Mouse (Mus musculus) liver, embryonic 12.5 days (tissue): Measurements from ENCODE around the gene Aco2. TPM values are rescaled to one million over a fixed set of nuclear protein-coding genes. Genes with fewer than 3 reads are reported as not detected.

Source experiments
- ATAC-seq: fragments of 200-750 bp; cut with Nextera tagmentation; 2 replicates; pipeline ENCODE4 v1.8.0; 2017; ENCODE audit warnings: moderate number of reproducible peaks, mild to moderate bottlenecking, moderate library complexity
- H3K27ac ChIP-seq: fragments of 300-500 bp; sonication (generic); 2 replicates; pipeline ENCODE4 v1.5.1; 2016; ENCODE audit warnings: mild to moderate bottlenecking
- H3K27me3 ChIP-seq: fragments of 300-500 bp; sonication (generic); replicated peaks from 2 replicates; pipeline ENCODE4 v1.6.1; 2016; ENCODE audit warnings: mild to moderate bottlenecking, moderate library complexity
- H3K36me3 ChIP-seq: fragments of 300-500 bp; sonication (generic); 2 replicates; pipeline ENCODE4 v1.6.1; 2016; ENCODE audit warnings: mild to moderate bottlenecking, moderate library complexity
- H3K4me1 ChIP-seq: fragments of 300-500 bp; sonication (generic); 2 replicates; pipeline ENCODE4 v1.6.1; 2016
- H3K4me2 ChIP-seq: fragments of 300-500 bp; sonication (generic); 2 replicates; pipeline ENCODE4 v1.6.1; 2016; ENCODE audit warnings: mild to moderate bottlenecking, moderate library complexity
- H3K4me3 ChIP-seq: fragments of 300-500 bp; sonication (generic); 2 replicates; pipeline ENCODE4 v1.5.1; 2016; ENCODE audit warnings: mild to moderate bottlenecking, moderate library complexity
- H3K9ac ChIP-seq: fragments of 300-500 bp; sonication (generic); 2 replicates; pipeline ENCODE4 v1.6.1; 2016; ENCODE audit warnings: mild to moderate bottlenecking, moderate library complexity
- H3K9me3 ChIP-seq: fragments of 300-500 bp; sonication (generic); replicated peaks from 2 replicates; pipeline ENCODE4 v1.6.1; 2016; ENCODE audit warnings: mild to moderate bottlenecking, moderate library complexity
- WGBS: fragments of 180-500 bp; shearing (Covaris S2); methylation state at CpG from one replicate; pipeline ENCODE4 v1.1.7; 2016; ENCODE audit not compliant: insufficient replicate concordance; 5-methylcytosine and 5-hydroxymethylcytosine counted together
- polyA plus RNA-seq: library from polyadenylated mRNA; unstranded; fragments of >200 nt; fragmentation: Nextera tagmentation; extraction: Ambion mirVana; gene quantifications from 2 replicates; pipeline ENCODE4 v1.2.1, GENCODE M21; 2016

The Aco2 gene
- polyA plus RNA-seq, 1 experiment from 2014 or later = 132 TPM

GRCm38 (mm10) chr15:81835007-81835880, 36.9 kb upstream of the Aco2 start:
- H3K36me3 ChIP-seq = no peaks in the 10 kb centered on the region
- peaks cover 44% of the 10 kb centered on the region for H3K27me3 ChIP-seq
- no peak overlapping the region for H3K4me3 ChIP-seq
- H3K9me3 ChIP-seq = no peaks in the 10 kb centered on the region
- peak overlapping the region; percentile 61; the same call in 1 of the 2 replicates for H3K4me2 ChIP-seq
- no peak overlapping the region for H3K27ac ChIP-seq
- H3K4me1 ChIP-seq = peaks cover 33% of the 10 kb centered on the region
- 60% methylated on average over 10 of the region's 10 CpGs for WGBS
- no peak overlapping the region for H3K9ac ChIP-seq
- no peak for ATAC-seq

GRCm38 (mm10) chr15:81836124-81836821, 35.8 kb upstream of the Aco2 start:
- no peaks in the 10 kb centered on the region for H3K36me3 ChIP-seq
- WGBS = 2% methylated on average over 33 of the region's 33 CpGs
- peak overlapping the region; percentile 61 for H3K4me2 ChIP-seq
- peaks cover 28% of the 10 kb centered on the region for H3K4me1 ChIP-seq
- peak overlapping the region; percentile 33 for H3K4me3 ChIP-seq
- ATAC-seq = peak; percentile 49
- H3K9ac ChIP-seq = peak overlapping the region; percentile 41
- no peaks in the 10 kb centered on the region for H3K9me3 ChIP-seq
- H3K27ac ChIP-seq = no peak overlapping the region
- peaks cover 44% of the 10 kb centered on the region for H3K27me3 ChIP-seq

GRCm38 (mm10) chr15:81836966-81837920, 34.9 kb upstream of the Aco2 start:
- peaks cover 27% of the 10 kb centered on the region for H3K4me1 ChIP-seq
- H3K9me3 ChIP-seq = no peaks in the 10 kb centered on the region
- no peak for ATAC-seq
- 55% methylated on average over 7 of the region's 7 CpGs for whole genome bisulfite sequencing
- H3K4me2 ChIP-seq = peak overlapping the region; percentile 61
- peaks cover 44% of the 10 kb centered on the region for H3K27me3 ChIP-seq
- no peak overlapping the region; the same call in 1 of the 2 replicates for H3K9ac ChIP-seq
- H3K36me3 ChIP-seq = no peaks in the 10 kb centered on the region
- no peak overlapping the region for H3K4me3 ChIP-seq
- no peak overlapping the region for H3K27ac ChIP-seq

- no peaks in the 10 kb centered on the region for H3K36me3 ChIP-seq
- no peak overlapping the region for H3K4me2 ChIP-seq
- peaks cover 40% of the 10 kb centered on the region for H3K27me3 ChIP-seq
- no peak overlapping the region for H3K27ac ChIP-seq
- peaks cover 27% of the 10 kb centered on the region for H3K4me1 ChIP-seq
- H3K9ac ChIP-seq = no peak overlapping the region
- WGBS = 63% methylated on average over 14 of the region's 14 CpGs
- no peak for ATAC-seq
- no peaks in the 10 kb centered on the region for H3K9me3 ChIP-seq
- no peak overlapping the region for H3K4me3 ChIP-seq
Measured at GRCm38 (mm10) chr15:81838554-81839235, 33.4 kb upstream of the Aco2 start.

- H3K9ac ChIP-seq = no peak overlapping the region
- peak; percentile 34; the same call in 1 of the 2 replicates for ATAC-seq
- H3K9me3 ChIP-seq = no peaks in the 10 kb centered on the region
- H3K4me2 ChIP-seq = no peak overlapping the region
- 69% methylated on average over 5 of the region's 5 CpGs for WGBS
- no peak overlapping the region for H3K4me3 ChIP-seq
- no peaks in the 10 kb centered on the region for H3K36me3 ChIP-seq
- no peak overlapping the region for H3K27ac ChIP-seq
- peaks cover 27% of the 10 kb centered on the region for H3K4me1 ChIP-seq
- peaks cover 32% of the 10 kb centered on the region for H3K27me3 ChIP-seq
Measured at GRCm38 (mm10) chr15:81839634-81840033, 32.5 kb upstream of the Aco2 start.

GRCm38 (mm10) chr15:81840306-81840705, 31.8 kb upstream of the Aco2 start:
- Histone ChIP-seq H3K9me3 (no peaks in the 10 kb centered on the region), H3K4me2 (no peak overlapping the region), H3K27ac (no peak overlapping the region), H3K36me3 (no peaks in the 10 kb centered on the region), H3K9ac (no peak overlapping the region), H3K4me3 (no peak overlapping the region), H3K4me1 (peaks cover 28% of the 10 kb centered on the region), H3K27me3 (peaks cover 25% of the 10 kb centered on the region)
- WGBS = 93% methylated on average over 7 of the region's 7 CpGs
- no peak for ATAC-seq

- ATAC-seq = no peak
- no peak overlapping the region for H3K4me3 ChIP-seq
- peaks cover 5% of the 10 kb centered on the region for H3K27me3 ChIP-seq
- H3K9me3 ChIP-seq = no peaks in the 10 kb centered on the region
- H3K9ac ChIP-seq = no peak overlapping the region
- no peak overlapping the region for H3K4me2 ChIP-seq
- H3K36me3 ChIP-seq = peaks cover 10% of the 10 kb centered on the region
- peaks cover 23% of the 10 kb centered on the region for H3K4me1 ChIP-seq
- 73% methylated on average over 7 of the region's 7 CpGs for WGBS
- H3K27ac ChIP-seq = no peak overlapping the region
Measured at GRCm38 (mm10) chr15:81842275-81842674, 29.8 kb upstream of the Aco2 start.

GRCm38 (mm10) chr15:81845033-81845625, 27.0 kb upstream of the Aco2 start:
- no peak overlapping the region for H3K27ac ChIP-seq
- no peak for ATAC-seq
- no peak overlapping the region for H3K4me2 ChIP-seq
- H3K9me3 ChIP-seq = no peaks in the 10 kb centered on the region
- no peak overlapping the region for H3K9ac ChIP-seq
- H3K36me3 ChIP-seq = peaks cover 32% of the 10 kb centered on the region
- no peaks in the 10 kb centered on the region for H3K27me3 ChIP-seq
- WGBS = 78% methylated on average over 5 of the region's 5 CpGs
- H3K4me1 ChIP-seq = peaks cover 14% of the 10 kb centered on the region
- H3K4me3 ChIP-seq = no peak overlapping the region

- ATAC-seq = no peak; the same call in 1 of the 2 replicates
- H3K27ac ChIP-seq = 0 out of 2 replicates have a peak overlapping the region, but pooled peaks have one; percentile 39
Measured at GRCm38 (mm10) chr15:81845724-81846123, 26.4 kb upstream of the Aco2 start.

GRCm38 (mm10) chr15:81846755-81847154, 25.4 kb upstream of the Aco2 start:
- H3K9me3 ChIP-seq = no peaks in the 10 kb centered on the region
- WGBS = 78% methylated on average over 9 of the region's 9 CpGs
- H3K36me3 ChIP-seq = peaks cover 48% of the 10 kb centered on the region
- ATAC-seq = no peak
- H3K4me2 ChIP-seq = no peak overlapping the region
- peaks cover 14% of the 10 kb centered on the region for H3K4me1 ChIP-seq
- H3K27me3 ChIP-seq = no peaks in the 10 kb centered on the region
- H3K4me3 ChIP-seq = no peak overlapping the region
- no peak overlapping the region for H3K9ac ChIP-seq
- no peak overlapping the region for H3K27ac ChIP-seq

More at GRCm38 (mm10) chr15:81845724-81846123, 26.4 kb upstream of the Aco2 start:
- Histone ChIP-seq H3K9me3 (no peaks in the 10 kb centered on the region), H3K9ac (no peak overlapping the region), H3K4me3 (no peak overlapping the region), H3K36me3 (peaks cover 38% of the 10 kb centered on the region), H3K4me2 (no peak overlapping the region), H3K4me1 (peaks cover 14% of the 10 kb centered on the region), H3K27me3 (no peaks in the 10 kb centered on the region)
- 42% methylated on average over 4 of the region's 4 CpGs for WGBS

- Histone ChIP-seq H3K4me3 (no peak overlapping the region), H3K4me2 (no peak overlapping the region), H3K27me3 (no peaks in the 10 kb centered on the region), H3K4me1 (peaks cover 15% of the 10 kb centered on the region), H3K27ac (no peak overlapping the region), H3K9ac (no peak overlapping the region), H3K36me3 (peaks cover 52% of the 10 kb centered on the region), H3K9me3 (no peaks in the 10 kb centered on the region)
- WGBS = 69% methylated on average over 4 of the region's 4 CpGs
- no peak for ATAC-seq
Measured at GRCm38 (mm10) chr15:81847161-81847560, 24.9 kb upstream of the Aco2 start.
